Mouse (Mus musculus) liver, embryonic 15.5 days (tissue): Measurements from ENCODE around the gene Rab31. TPM values are rescaled to one million over a fixed set of nuclear protein-coding genes. Genes with fewer than 3 reads are reported as not detected.

Source experiments
- ATAC-seq: fragments of 200-750 bp; cut with Nextera tagmentation; 2 replicates; pipeline ENCODE4 v1.8.0; 2017; ENCODE audit warnings: moderate number of reproducible peaks, mild to moderate bottlenecking, moderate library complexity; ENCODE audit not compliant: insufficient read depth
- H3K27ac ChIP-seq: fragments of 300-500 bp; sonication (generic); replicated peaks from 2 replicates; pipeline ENCODE4 v1.5.1; 2015; ENCODE audit warnings: mild to moderate bottlenecking, inconsistent platforms
- H3K27me3 ChIP-seq: fragments of 300-500 bp; sonication (generic); 2 replicates; pipeline ENCODE4 v1.6.1; 2015; ENCODE audit warnings: mild to moderate bottlenecking, inconsistent platforms
- H3K36me3 ChIP-seq: fragments of 300-500 bp; sonication (generic); replicated peaks from 2 replicates; pipeline ENCODE4 v1.6.1; 2015; ENCODE audit warnings: moderate library complexity, mild to moderate bottlenecking, inconsistent platforms
- H3K4me1 ChIP-seq: fragments of 300-500 bp; sonication (generic); replicated peaks from 2 replicates; pipeline ENCODE4 v1.6.1; 2015; ENCODE audit warnings: inconsistent platforms
- H3K4me2 ChIP-seq: fragments of 300-500 bp; sonication (generic); 2 replicates; pipeline ENCODE4 v1.6.1; 2015; ENCODE audit warnings: moderate library complexity, mild to moderate bottlenecking, inconsistent platforms
- H3K4me3 ChIP-seq: fragments of 300-500 bp; sonication (generic); replicated peaks from 2 replicates; pipeline ENCODE4 v1.5.1; 2015; ENCODE audit warnings: mild to moderate bottlenecking, inconsistent platforms
- H3K9ac ChIP-seq: fragments of 300-500 bp; sonication (generic); 2 replicates; pipeline ENCODE4 v1.6.1; 2015; ENCODE audit warnings: moderate library complexity, mild to moderate bottlenecking, inconsistent platforms
- H3K9me3 ChIP-seq: fragments of 300-500 bp; sonication (generic); replicated peaks from 2 replicates; pipeline ENCODE4 v1.6.1; 2016; ENCODE audit warnings: inconsistent platforms
- WGBS: fragments of 180-500 bp; shearing (Covaris S2); methylation state at CpG from one replicate; pipeline ENCODE4 v1.1.7; 2015; ENCODE audit warnings: mixed read lengths; ENCODE audit not compliant: insufficient replicate concordance; 5-methylcytosine and 5-hydroxymethylcytosine counted together
- polyA plus RNA-seq: library from polyadenylated mRNA; unstranded; fragments of >200 nt; fragmentation: Nextera tagmentation; extraction: Ambion mirVana; gene quantifications from 2 replicates; pipeline ENCODE4 v1.2.1, GENCODE M21; 2015

Gene Rab31
- polyA plus RNA-seq, 1 experiment from 2014 or later: 6.1 TPM

GRCm38 (mm10) chr17:65794096-65794850 is 21.7 kb upstream of the Rab31 start:
- no peak overlapping the region for H3K4me3 ChIP-seq
- H3K27me3 ChIP-seq: no peaks in the 10 kb centered on the region
- H3K4me2 ChIP-seq: no peak overlapping the region
- peaks cover 8% of the 10 kb centered on the region for H3K4me1 ChIP-seq
- no peak overlapping the region for H3K27ac ChIP-seq
- no peaks in the 10 kb centered on the region for H3K9me3 ChIP-seq
- WGBS: 81% methylated on average over 13 of the region's 13 CpGs
- no peak overlapping the region for H3K9ac ChIP-seq
- H3K36me3 ChIP-seq: no peaks in the 10 kb centered on the region; the same call in 1 of the 2 replicates
- no peak for ATAC-seq

- WGBS: 81% methylated on average over 12 of the region's 12 CpGs
- H3K4me1 ChIP-seq: peaks cover 10% of the 10 kb centered on the region
Observed at GRCm38 (mm10) chr17:65793307-65793930, 20.9 kb upstream of the Rab31 start.

GRCm38 (mm10) chr17:65791161-65791560 is 18.6 kb upstream of the Rab31 start:
- WGBS: 86% methylated on average over 2 of the region's 2 CpGs
- H3K4me3 ChIP-seq: no peak overlapping the region
- no peak overlapping the region for H3K27ac ChIP-seq
- no peak for ATAC-seq
- H3K36me3 ChIP-seq: peaks cover 4% of the 10 kb centered on the region; the same call in 1 of the 2 replicates
- no peaks in the 10 kb centered on the region for H3K27me3 ChIP-seq
- H3K4me2 ChIP-seq: no peak overlapping the region
- H3K9me3 ChIP-seq: no peaks in the 10 kb centered on the region
- peaks cover 21% of the 10 kb centered on the region for H3K4me1 ChIP-seq
- no peak overlapping the region for H3K9ac ChIP-seq

More at GRCm38 (mm10) chr17:65793307-65793930, 20.9 kb upstream of the Rab31 start:
- H3K27me3 ChIP-seq: no peaks in the 10 kb centered on the region
- no peak overlapping the region for H3K4me3 ChIP-seq
- no peaks in the 10 kb centered on the region for H3K9me3 ChIP-seq
- no peak overlapping the region for H3K27ac ChIP-seq
- no peak for ATAC-seq
- H3K9ac ChIP-seq: no peak overlapping the region
- no peak overlapping the region for H3K4me2 ChIP-seq
- no peaks in the 10 kb centered on the region; the same call in 1 of the 2 replicates for H3K36me3 ChIP-seq

- H3K36me3 ChIP-seq: peaks cover 4% of the 10 kb centered on the region; the same call in 1 of the 2 replicates
- no peak overlapping the region for H3K4me2 ChIP-seq
- no peak overlapping the region for H3K27ac ChIP-seq
- H3K4me3 ChIP-seq: no peak overlapping the region
- no peaks in the 10 kb centered on the region for H3K27me3 ChIP-seq
- H3K9ac ChIP-seq: no peak overlapping the region
- no peaks in the 10 kb centered on the region for H3K9me3 ChIP-seq
- ATAC-seq: no peak
- 69% methylated on average over 6 of the region's 6 CpGs for WGBS
- peaks cover 36% of the 10 kb centered on the region for H3K4me1 ChIP-seq
Observed at GRCm38 (mm10) chr17:65789576-65789975, 17.0 kb upstream of the Rab31 start.

- peak; percentile 36 for ATAC-seq
- H3K4me2 ChIP-seq: no peak overlapping the region
Observed at GRCm38 (mm10) chr17:65788542-65789291, 16.2 kb upstream of the Rab31 start.

GRCm38 (mm10) chr17:65787261-65787660 is 14.7 kb upstream of the Rab31 start:
- Histone ChIP-seq H3K36me3 (0 out of 2 replicates have a peak, but pooled peaks cover 4% of the 10 kb centered on the region), H3K9me3 (no peaks in the 10 kb centered on the region), H3K27me3 (peaks cover 7% of the 10 kb centered on the region), H3K9ac (no peak overlapping the region), H3K27ac (no peak overlapping the region), H3K4me2 (no peak overlapping the region), H3K4me3 (no peak overlapping the region), H3K4me1 (peaks cover 47% of the 10 kb centered on the region)
- 58% methylated on average over 4 of the region's 4 CpGs for WGBS
- ATAC-seq: no peak

More at GRCm38 (mm10) chr17:65788542-65789291, 16.2 kb upstream of the Rab31 start:
- no peak overlapping the region for H3K9ac ChIP-seq
- peaks cover 42% of the 10 kb centered on the region for H3K4me1 ChIP-seq
- peaks cover 4% of the 10 kb centered on the region; the same call in 1 of the 2 replicates for H3K36me3 ChIP-seq
- WGBS: 73% methylated on average over 12 of the region's 12 CpGs
- H3K27me3 ChIP-seq: no peaks in the 10 kb centered on the region
- no peak overlapping the region; the same call in 1 of the 2 replicates for H3K27ac ChIP-seq
- no peak overlapping the region for H3K4me3 ChIP-seq
- H3K9me3 ChIP-seq: no peaks in the 10 kb centered on the region

GRCm38 (mm10) chr17:65786225-65786624 is 13.7 kb upstream of the Rab31 start:
- WGBS: 66% methylated on average over 7 of the region's 7 CpGs
- peaks cover 51% of the 10 kb centered on the region for H3K4me1 ChIP-seq
- H3K27me3 ChIP-seq: peaks cover 15% of the 10 kb centered on the region
- no peak for ATAC-seq
- H3K4me3 ChIP-seq: no peak overlapping the region
- no peak overlapping the region for H3K9ac ChIP-seq
- H3K27ac ChIP-seq: no peak overlapping the region
- no peak overlapping the region for H3K4me2 ChIP-seq
- H3K9me3 ChIP-seq: no peaks in the 10 kb centered on the region
- 0 out of 2 replicates have a peak, but pooled peaks cover 4% of the 10 kb centered on the region for H3K36me3 ChIP-seq

GRCm38 (mm10) chr17:65785707-65786106 is 13.2 kb upstream of the Rab31 start:
- Histone ChIP-seq H3K4me2 (no peak overlapping the region), H3K36me3 (0 out of 2 replicates have a peak, but pooled peaks cover 4% of the 10 kb centered on the region), H3K4me3 (no peak overlapping the region), H3K27me3 (peaks cover 19% of the 10 kb centered on the region), H3K9ac (no peak overlapping the region), H3K4me1 (peaks cover 51% of the 10 kb centered on the region), H3K27ac (no peak overlapping the region), H3K9me3 (no peaks in the 10 kb centered on the region)
- ATAC-seq: no peak

- no peak for ATAC-seq
- H3K4me2 ChIP-seq: peak overlapping the region; percentile 94
- H3K9me3 ChIP-seq: no peaks in the 10 kb centered on the region
- H3K27ac ChIP-seq: 0 out of 2 replicates have a peak overlapping the region, but pooled peaks have one; percentile 51
- H3K36me3 ChIP-seq: 0 out of 2 replicates have a peak, but pooled peaks cover 4% of the 10 kb centered on the region
- peak overlapping the region; percentile 81 for H3K4me3 ChIP-seq
- H3K27me3 ChIP-seq: peaks cover 19% of the 10 kb centered on the region
- H3K4me1 ChIP-seq: peaks cover 51% of the 10 kb centered on the region
- 62% methylated on average over 8 of the region's 8 CpGs for WGBS
- H3K9ac ChIP-seq: no peak overlapping the region
Observed at GRCm38 (mm10) chr17:65784610-65785140, 12.1 kb upstream of the Rab31 start.

- Histone ChIP-seq H3K27me3 (peaks cover 19% of the 10 kb centered on the region), H3K4me2 (peak overlapping the region; percentile 94), H3K9me3 (no peaks in the 10 kb centered on the region), H3K9ac (peak overlapping the region; percentile 85), H3K36me3 (0 out of 2 replicates have a peak, but pooled peaks cover 4% of the 10 kb centered on the region), H3K4me3 (peak overlapping the region; percentile 81), H3K4me1 (peaks cover 43% of the 10 kb centered on the region), H3K27ac (peak overlapping the region; percentile 89)
- ATAC-seq: peak; percentile 64
- WGBS: under 1% methylated on average over 91 of the region's 135 CpGs
Observed at GRCm38 (mm10) chr17:65783182-65784161, 10.9 kb upstream of the Rab31 start.
